Mouse (Mus musculus): ENCODE measurements around the gene Kpna1.

The Kpna1 gene

DNA sequence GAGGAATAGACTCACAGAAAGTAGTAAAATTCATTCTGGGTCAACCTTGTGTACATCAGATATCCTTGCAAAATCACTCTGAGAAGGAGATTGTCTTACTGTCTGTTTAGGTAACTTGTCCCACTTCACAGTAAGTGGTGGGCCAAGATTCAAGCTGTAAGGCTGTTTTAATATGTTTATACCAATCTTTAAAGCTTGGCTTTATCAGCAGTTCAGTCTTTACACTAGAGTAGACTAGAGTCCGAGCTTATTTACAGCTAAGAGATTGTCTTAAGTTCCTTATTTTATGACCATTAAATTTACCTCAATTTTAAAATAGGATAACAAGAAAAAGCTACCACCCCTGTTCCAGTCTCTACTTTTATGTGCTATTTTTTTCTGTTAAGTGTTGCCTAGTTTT lies 9.4 kb downstream of the Kpna1 start:
- WGBS, result 57% methylated on average over 1 of the region's 1 CpGs

GRCm38 (mm10) chr16:35992391-35992790 lies 13.8 kb downstream of the Kpna1 start:
- WGBS, result 28% methylated on average over 1 of the region's 1 CpGs

- 42% methylated on average over 3 of the region's 3 CpGs for WGBS
Observed at GRCm38 (mm10) chr16:35993316-35993715, 14.8 kb downstream of the Kpna1 start.

DNA sequence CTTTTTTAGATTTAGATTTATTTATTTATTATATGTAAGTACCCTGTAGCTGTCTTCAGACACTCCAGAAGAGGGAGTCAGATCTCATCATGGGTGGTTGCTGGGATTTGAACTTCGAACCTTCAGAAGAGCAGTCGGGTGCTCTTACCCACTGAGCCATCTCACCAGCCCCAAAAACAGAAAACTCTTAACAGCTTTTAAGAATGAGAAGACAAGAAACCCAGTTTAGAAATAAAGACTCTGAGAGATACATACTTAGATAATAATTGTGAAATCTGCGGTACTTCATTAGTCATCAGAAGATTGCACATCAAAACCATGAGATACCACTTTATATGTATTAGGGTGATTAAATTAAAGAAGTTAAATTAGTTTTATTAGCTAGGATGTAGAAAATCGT lies 20.3 kb downstream of the Kpna1 start:
- WGBS, result 94% methylated on average over 4 of the region's 4 CpGs

DNA sequence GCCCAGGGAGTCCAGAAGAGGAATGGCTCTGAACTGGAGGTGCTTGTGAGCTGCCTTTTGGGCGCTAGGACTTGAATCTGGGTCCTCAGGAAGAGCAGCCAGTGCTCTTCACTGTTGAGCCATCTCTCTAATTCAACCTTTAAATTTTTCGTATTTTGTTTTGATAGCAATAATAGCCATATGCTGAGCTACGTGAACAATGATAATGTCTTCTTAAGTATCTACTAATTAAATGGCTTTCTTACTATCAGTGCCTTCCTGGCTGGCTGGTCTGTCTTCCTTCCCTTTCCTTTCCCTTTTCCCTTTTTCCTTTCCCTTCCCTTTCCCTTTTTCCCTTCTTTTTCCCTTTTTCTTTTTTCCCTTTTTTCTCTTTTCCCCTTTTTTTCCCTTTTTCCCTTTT lies 29.8 kb downstream of the Kpna1 start:
- 93% methylated on average over 3 of the region's 3 CpGs for WGBS

- WGBS, result 97% methylated on average over 1 of the region's 1 CpGs
Observed at GRCm38 (mm10) chr16:36016335-36016734, 37.8 kb downstream of the Kpna1 start.

DNA sequence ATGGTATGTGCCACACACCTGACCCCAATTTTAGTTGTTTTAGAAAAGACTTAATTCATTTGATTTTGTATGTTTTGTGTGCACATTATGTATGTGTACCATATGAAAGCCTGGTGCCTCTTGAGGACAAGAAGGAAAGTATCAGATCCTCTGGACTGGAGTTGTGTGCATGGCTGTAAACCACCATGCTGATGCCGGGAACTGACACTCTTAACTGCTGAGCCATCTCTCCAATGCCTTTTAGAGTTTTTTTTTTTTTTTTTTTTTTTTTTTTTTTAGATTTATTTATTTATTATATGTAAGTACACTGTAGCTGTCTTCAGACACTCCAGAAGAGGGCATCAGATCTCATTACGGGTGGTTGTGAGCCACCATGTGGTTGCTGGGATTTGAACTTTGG lies 49.6 kb downstream of the Kpna1 start:
- 66% methylated on average over 1 of the region's 2 CpGs for WGBS

DNA sequence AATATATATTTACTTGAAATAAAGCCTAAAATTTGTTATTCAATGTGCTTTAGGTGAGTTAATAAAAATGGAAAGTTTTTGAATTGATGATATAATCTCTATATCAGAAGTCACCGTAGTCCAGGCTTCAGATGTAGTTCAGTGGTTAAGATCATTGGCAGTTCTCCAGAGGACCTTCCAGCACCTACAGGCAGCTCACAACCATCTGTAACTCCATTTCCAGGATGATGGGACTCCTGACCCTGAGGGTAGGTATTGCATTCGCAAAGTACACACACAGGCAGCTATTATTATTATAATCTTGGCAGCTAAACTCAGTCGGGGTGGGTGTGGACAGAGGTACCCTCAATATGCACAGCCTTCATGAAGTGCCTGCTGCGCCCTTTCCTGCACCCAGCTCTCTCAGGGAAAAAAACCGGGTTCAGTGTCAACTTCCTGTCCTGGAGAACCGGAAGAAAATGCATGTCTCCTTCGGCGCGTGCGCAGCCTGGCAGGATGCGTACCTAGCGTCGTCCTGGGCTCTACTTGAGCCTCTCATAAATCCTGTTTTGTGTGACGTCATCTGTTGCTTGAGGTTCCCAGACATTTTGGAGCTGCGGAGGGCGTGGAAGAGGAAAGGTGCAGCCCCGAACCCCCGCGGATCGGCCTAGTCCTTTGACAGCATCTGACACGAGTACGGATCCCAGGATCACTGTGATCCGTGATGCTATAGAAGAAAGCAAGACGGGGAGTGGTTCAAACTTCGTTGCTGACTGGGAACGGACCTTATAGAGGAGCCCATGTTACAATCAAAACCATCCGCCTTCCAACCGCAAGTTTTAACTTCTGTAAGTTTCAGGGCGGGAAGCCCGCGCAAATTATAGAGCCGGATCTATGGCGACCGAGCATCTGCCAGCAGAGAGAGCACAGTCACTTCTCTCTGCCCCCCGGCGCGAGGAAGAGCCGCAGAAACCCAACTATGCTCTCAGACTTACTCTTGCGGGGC lies 62.4 kb downstream of the Kpna1 start, which contains the start of gene Wdr5b:
TSS of gene Wdr5b (plus strand) at position 551 of the 985 bp plus-strand sequence.
- WGBS, result 1% methylated on average over 39 of the region's 39 CpGs

DNA sequence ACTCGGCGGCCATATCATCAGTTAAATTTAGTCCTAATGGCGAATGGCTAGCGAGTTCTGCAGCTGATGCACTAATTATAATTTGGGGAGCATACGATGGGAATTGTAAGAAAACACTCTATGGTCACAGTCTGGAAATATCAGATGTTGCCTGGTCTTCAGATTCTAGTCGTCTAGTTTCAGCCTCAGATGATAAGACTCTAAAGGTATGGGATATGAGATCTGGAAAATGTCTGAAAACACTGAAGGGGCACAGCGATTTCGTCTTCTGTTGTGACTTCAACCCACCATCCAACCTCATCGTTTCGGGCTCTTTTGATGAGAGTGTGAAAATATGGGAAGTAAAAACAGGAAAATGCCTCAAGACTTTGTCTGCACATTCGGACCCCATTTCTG lies 63.1 kb downstream of the Kpna1 start:
- 17% methylated on average over 11 of the region's 11 CpGs for WGBS

GRCm38 (mm10) chr16:36043073-36043472 lies 64.5 kb downstream of the Kpna1 start:
- 90% methylated on average over 10 of the region's 10 CpGs for WGBS

- 83% methylated on average over 4 of the region's 4 CpGs for WGBS
Observed at GRCm38 (mm10) chr16:36043964-36044363, 65.4 kb downstream of the Kpna1 start.

DNA sequence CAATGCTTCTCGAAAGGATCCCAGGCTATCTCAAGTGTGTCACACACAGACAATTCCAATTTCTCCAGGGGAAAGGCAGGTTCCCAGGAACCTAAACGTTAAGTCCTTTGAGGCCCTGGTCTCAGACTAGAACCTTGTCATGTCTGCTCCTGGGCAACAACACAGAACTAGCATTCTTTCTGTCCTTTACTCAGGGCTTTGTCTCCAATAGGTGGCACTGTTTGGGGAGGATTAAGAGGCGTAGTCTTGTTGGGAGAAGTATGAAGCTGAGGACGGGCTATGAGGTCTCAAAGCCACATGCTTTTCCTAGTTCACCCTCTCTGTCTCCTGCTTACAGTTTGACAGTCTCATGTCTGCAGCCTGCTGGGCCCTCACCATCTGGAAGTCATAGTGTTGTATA lies 69.0 kb downstream of the Kpna1 start:
- 86% methylated on average over 4 of the region's 4 CpGs for WGBS

- WGBS, result 88% methylated on average over 6 of the region's 6 CpGs
Observed at GRCm38 (mm10) chr16:36051491-36051890, 72.9 kb downstream of the Kpna1 start.

DNA sequence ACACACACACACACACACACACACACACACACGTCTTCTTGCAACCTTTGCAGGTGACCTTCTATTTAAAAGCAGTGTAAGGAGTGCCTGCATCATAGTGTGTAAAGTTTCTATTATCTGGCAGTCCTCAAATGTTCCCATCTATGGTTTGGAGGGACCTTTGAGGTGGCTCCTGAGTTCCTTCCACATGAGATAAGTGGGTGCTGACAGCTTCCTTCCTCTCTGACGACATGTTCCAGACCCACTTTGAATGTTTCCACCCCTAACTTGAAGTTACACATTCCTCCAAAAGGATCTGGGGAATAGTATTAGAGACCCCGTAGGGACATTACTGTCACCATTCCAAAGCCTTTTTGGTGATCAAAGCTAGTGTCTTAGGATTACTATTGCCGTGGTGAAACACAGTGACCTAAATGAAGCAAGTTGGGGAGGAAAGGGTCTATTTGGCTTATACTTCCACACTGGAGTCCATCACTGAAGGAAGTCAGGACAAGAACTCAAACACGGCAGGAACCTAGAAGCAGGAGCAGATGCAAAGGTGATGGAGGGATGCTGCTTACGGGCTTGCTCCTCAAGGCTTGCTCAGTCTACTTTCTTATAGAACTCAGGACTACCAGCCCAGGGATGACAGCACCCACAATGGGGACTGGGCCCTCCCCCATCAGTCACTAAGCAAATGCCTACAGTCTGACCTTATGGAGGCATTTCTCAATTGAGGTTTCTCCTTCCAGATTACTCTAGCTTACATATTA lies 75.2 kb downstream of the Kpna1 start:
- 86% methylated on average over 6 of the region's 6 CpGs for WGBS

DNA sequence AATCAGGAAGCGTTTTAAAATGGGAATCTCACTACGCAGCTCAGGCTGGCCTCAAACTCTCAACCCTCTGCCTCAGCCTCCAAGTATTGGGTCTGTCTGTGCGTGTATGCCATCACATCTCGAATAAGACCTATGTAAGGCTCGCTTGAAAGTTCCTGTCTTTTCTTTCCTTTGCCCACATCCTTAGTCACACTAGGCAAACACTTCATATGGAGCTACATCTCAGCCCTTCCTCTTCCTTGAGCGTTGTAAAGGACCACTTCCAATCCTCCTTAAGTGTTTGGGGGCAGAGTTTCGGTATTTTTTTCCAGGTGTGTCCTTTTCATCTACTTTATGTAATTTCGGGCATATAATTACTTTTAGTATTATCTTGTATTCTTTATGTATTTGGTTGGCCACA lies 76.4 kb downstream of the Kpna1 start:
- 96% methylated on average over 8 of the region's 8 CpGs for WGBS

DNA sequence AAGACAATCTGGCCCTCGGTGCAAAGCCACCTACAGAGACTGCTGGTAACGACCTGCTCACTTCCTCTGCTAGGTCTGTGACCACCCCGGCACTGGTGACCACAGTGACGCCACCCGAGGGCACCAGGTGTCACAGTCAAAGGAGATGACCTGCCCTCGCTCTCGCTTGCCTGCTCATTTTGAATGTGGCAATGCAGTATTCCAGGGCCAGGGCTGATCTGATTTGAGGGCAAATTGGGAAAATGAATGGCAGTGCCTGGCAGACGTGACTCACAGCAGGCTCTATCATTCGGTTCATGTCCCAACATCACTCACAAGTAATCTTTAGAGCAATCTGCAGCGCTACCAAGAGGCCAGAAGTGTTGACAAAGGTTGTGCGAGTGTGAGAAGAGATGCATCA lies 77.9 kb downstream of the Kpna1 start:
- 92% methylated on average over 11 of the region's 11 CpGs for WGBS

GRCm38 (mm10) chr16:36057933-36058475 lies 79.5 kb downstream of the Kpna1 start:
- WGBS, result 83% methylated on average over 8 of the region's 8 CpGs

GRCm38 (mm10) chr16:36062534-36062933 lies 84.0 kb downstream of the Kpna1 start:
- WGBS, result 81% methylated on average over 1 of the region's 1 CpGs

DNA sequence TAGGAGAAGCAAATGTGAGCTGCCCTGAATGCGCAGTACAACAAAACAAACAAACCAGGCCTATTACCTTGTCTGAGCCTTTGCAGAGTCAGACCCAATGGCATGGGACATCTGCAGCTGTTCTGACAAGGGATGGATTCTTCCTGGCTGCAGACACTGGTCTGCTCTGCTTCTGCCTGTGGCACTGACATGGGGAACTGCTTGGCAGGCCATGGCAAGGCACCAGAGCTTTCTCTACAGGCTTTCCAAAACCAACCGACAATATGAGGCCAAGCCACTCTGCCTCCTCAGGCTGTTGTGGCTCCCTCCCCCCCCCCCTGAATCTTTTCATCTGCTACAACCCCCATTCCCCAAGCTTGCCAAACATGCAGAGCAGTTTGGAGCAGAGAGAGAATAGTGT lies 84.8 kb downstream of the Kpna1 start:
- 48% methylated on average over 2 of the region's 2 CpGs for WGBS

DNA sequence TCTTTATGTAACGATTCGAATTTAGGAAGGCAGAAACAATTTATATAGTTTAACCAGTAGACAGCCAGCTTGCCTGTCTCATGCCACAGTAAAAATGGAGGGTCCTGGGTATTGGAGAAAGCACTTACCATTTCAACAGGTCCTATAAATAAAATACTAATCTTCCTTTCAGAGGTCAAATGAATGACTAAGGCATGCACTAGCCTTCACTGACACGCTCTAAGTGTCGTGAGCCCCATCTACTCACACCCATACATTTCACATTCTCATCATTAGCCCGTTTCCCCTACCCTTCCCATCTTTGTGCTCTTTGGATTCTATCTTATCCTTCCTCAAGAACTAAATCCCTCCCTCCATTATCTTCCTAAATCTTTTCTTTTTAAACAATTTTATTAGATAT lies 86.4 kb downstream of the Kpna1 start:
- 89% methylated on average over 5 of the region's 5 CpGs for WGBS

- 66% methylated on average over 2 of the region's 2 CpGs for WGBS
Observed at GRCm38 (mm10) chr16:36067694-36068093, 89.1 kb downstream of the Kpna1 start.

DNA sequence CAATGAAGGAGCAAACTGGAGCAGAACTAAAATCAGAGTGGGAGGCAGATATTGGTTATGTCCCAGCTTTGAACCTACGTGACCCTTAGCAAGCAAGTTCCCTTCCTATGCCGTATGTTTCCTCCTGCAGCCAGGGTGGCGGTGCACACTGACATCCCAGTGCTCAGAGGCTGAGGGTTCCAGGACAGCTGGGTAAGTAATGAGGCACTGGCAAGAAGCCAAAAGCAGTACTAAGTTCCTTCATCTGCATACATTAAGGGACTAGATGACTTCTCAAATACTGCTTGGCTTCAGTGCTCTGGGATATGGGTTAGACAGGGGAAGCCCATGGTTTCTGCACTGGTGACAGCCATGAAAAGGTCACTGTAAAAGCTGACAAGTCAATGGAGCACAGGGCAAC lies 89.8 kb downstream of the Kpna1 start:
- WGBS, result 74% methylated on average over 3 of the region's 3 CpGs
